Mouse (Mus musculus): ENCODE measurements around the gene Parva. TPM values are rescaled to one million over a fixed set of nuclear protein-coding genes. Genes with fewer than 3 reads are reported as not detected.

Parva gene
- polyA plus RNA-seq, 1 experiment from 2014 or later: 70.0 TPM

DNA sequence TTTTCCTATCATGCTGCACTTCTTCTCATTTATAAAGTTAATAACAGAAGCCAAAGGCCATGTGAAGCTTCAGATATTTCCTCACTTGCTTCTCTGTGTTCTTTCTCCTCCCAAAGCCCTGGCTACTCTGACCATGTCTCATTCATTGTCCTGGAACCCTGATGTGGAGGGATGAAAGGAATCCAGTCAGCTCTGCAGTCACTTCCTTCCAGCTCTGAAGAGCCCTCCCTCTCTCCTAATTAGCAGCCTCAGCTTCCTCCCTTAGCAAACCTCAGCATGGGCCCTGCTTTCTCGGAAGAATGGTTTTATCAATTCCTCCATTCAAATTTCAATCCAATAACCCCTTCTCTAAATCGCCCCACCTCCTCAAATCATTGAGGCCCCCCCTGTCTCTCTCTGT lies 56.1 kb downstream of the Parva start:
- Histone ChIP-seq H3K9me3 (ENCODE audit: low read length) (no peaks in the 10 kb centered on the region), H3K27ac (ENCODE audit: low read length) (no peak overlapping the region), H3K36me3 (ENCODE audit: insufficient read depth, low read length) (no peaks in the 10 kb centered on the region; the same call in 1 of the 2 replicates), H3K27me3 (replicated peaks; ENCODE audit: insufficient read depth, low read length) (no peaks in the 10 kb centered on the region), H3K4me3 (ENCODE audit: low read depth, low read length) (no peak overlapping the region), H3K4me2 (replicated peaks; ENCODE audit: low read depth, low read length) (no peak overlapping the region), H3K4me1 (ENCODE audit: insufficient read depth, low read depth, low read length) (peaks cover 6% of the 10 kb centered on the region; the same call in 1 of the 2 replicates), H3K9ac (replicated peaks; ENCODE audit: low read depth) (no peak overlapping the region)
- DNase-seq (ENCODE audit: low spot score): no peak
- ATAC-seq: no peak
- WGBS: 42% methylated on average over 2 of the region's 2 CpGs
- TF ChIP-seq CTCF (IDR thresholded peaks at IDR 0.05) (no peak), EP300 (IDR thresholded peaks at IDR 0.05) (no peak)

DNA sequence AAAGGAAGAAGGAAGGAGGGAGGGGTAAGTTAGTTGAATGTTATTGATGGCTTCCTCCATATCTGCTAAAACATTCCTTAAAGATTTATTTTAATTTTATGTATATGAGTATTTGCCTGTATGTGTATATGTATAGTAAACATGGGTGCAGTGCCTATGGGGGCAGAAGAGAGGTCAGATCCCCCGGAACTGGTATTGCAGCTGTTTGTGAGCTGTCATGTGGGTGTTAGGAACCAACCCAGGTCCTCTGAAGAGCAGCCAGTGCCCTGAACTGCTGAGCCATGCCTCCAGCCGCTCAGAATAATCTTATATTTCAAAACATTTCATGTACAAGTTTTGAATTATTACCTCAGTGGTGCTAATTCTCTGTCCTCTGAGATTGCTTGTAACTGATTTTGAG lies 63.5 kb downstream of the Parva start:
- Histone ChIP-seq H3K36me3 (ENCODE audit: insufficient read depth, low read length) (no peaks in the 10 kb centered on the region), H3K4me3 (ENCODE audit: low read depth, low read length) (no peak overlapping the region), H3K27ac (ENCODE audit: low read length) (no peak overlapping the region), H3K9ac (replicated peaks; ENCODE audit: low read depth) (no peak overlapping the region), H3K4me1 (ENCODE audit: insufficient read depth, low read depth, low read length) (peaks cover 4% of the 10 kb centered on the region; the same call in 1 of the 2 replicates), H3K9me3 (ENCODE audit: low read length) (no peaks in the 10 kb centered on the region), H3K4me2 (replicated peaks; ENCODE audit: low read depth, low read length) (no peak overlapping the region), H3K27me3 (replicated peaks; ENCODE audit: insufficient read depth, low read length) (no peaks in the 10 kb centered on the region)
- TF ChIP-seq CTCF (IDR thresholded peaks at IDR 0.05): no peak
- ATAC-seq (no peak), DNase-seq (ENCODE audit: low spot score) (no peak)
- 47% methylated on average over 2 of the region's 2 CpGs for WGBS

DNA sequence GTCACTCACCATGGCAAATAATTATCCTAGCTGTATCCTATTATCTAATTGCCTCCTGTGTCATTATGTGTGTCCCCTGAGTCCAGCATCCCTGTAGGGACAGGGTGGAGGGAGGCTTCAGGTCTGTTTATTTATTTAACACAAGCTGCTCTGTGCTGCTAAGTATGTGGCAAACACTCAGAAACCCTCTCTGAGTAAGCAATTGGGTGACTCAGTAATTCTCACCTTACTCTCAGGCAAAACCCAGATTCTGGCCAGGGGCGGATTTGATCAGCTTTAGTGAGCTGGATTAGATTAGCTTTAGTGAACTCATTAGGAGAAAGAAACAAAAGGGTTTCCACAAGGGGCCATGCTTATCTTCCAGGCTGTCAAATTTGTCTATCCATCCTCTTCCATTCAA lies 64.4 kb downstream of the Parva start:
- ATAC-seq (peak; percentile 82), DNase-seq (ENCODE audit: low spot score) (peak; percentile 83)
- Histone ChIP-seq H3K27me3 (replicated peaks; ENCODE audit: insufficient read depth, low read length) (no peaks in the 10 kb centered on the region), H3K36me3 (ENCODE audit: insufficient read depth, low read length) (no peaks in the 10 kb centered on the region), H3K4me1 (ENCODE audit: insufficient read depth, low read depth, low read length) (peaks cover 4% of the 10 kb centered on the region; the same call in 1 of the 2 replicates), H3K4me2 (replicated peaks; ENCODE audit: low read depth, low read length) (no peak overlapping the region), H3K9me3 (ENCODE audit: low read length) (no peaks in the 10 kb centered on the region), H3K9ac (replicated peaks; ENCODE audit: low read depth) (no peak overlapping the region), H3K4me3 (ENCODE audit: low read depth, low read length) (no peak overlapping the region), H3K27ac (ENCODE audit: low read length) (no peak overlapping the region)
- TF ChIP-seq CTCF (IDR thresholded peaks at IDR 0.05): no peak
- peak; percentile 9; the same call in 1 of the 2 replicates for TF ChIP-seq EP300 (IDR thresholded peaks at IDR 0.05)
- WGBS: 55% methylated on average over 1 of the region's 1 CpGs

DNA sequence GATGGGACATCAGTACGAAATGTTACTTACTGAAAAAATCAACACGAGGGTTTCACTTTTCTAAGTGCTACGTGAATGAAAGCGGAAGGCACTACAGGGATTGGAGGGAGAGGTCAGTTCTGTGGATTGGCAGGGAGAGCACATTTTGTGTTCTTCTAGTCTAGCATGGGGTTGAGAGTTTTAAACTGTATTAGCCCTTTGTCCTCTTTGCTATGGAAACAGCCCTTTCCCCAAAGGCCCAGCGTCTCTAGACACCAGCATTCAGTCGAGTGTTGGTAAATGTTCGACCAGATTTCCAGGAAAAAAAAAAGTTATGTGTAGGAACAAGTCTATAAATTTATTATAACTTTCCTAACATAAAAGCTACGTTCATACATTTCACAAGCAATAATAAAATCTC lies 68.6 kb downstream of the Parva start:
- no peak overlapping the region for H3K9ac ChIP-seq (replicated peaks; ENCODE audit: low read depth)
- no peaks in the 10 kb centered on the region for H3K27me3 ChIP-seq (replicated peaks; ENCODE audit: insufficient read depth, low read length)
- DNase-seq (ENCODE audit: low spot score): peak; percentile 61
- no peaks in the 10 kb centered on the region for H3K36me3 ChIP-seq (ENCODE audit: insufficient read depth, low read length)
- no peaks in the 10 kb centered on the region for H3K9me3 ChIP-seq (ENCODE audit: low read length)
- WGBS: 36% methylated on average over 8 of the region's 8 CpGs
- H3K4me2 ChIP-seq (replicated peaks; ENCODE audit: low read depth, low read length): no peak overlapping the region
- H3K4me1 ChIP-seq (ENCODE audit: insufficient read depth, low read depth, low read length): peaks cover 16% of the 10 kb centered on the region; the same call in 1 of the 2 replicates
- TF ChIP-seq CTCF (IDR thresholded peaks at IDR 0.05): no peak
- TF ChIP-seq EP300 (IDR thresholded peaks at IDR 0.05): peak; percentile 28; the same call in 1 of the 2 replicates
- ATAC-seq: peak; percentile 48
- peak overlapping the region; percentile 22 for H3K27ac ChIP-seq (ENCODE audit: low read length)
- no peak overlapping the region for H3K4me3 ChIP-seq (ENCODE audit: low read depth, low read length)

DNA sequence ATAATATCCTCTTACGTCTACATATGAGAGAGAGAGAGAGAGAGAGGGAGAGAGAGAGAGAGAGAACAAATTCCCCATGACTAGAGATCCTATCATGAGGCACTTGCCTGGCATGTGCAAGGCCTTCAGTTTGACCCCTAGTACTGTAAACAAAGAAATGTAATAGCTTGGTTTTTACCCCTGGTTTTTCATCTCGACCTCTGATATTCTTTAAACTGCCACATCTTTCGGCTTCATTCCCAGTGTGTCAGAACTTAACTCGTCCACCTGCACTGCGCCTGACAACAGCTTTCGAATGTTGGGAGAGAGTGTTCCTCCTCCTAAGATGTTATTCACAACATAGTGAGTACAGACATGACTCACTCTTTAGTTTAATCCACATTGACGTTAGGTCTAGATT lies 69.6 kb downstream of the Parva start:
- ATAC-seq: peak; percentile 29; the same call in 1 of the 2 replicates
- peak; percentile 50 for DNase-seq (ENCODE audit: low spot score)
- TF ChIP-seq CTCF (IDR thresholded peaks at IDR 0.05): no peak
- no peak for TF ChIP-seq EP300 (IDR thresholded peaks at IDR 0.05)
- Histone ChIP-seq H3K4me1 (ENCODE audit: insufficient read depth, low read depth, low read length) (peaks cover 16% of the 10 kb centered on the region; the same call in 1 of the 2 replicates), H3K9ac (replicated peaks; ENCODE audit: low read depth) (no peak overlapping the region), H3K9me3 (ENCODE audit: low read length) (no peaks in the 10 kb centered on the region), H3K27me3 (replicated peaks; ENCODE audit: insufficient read depth, low read length) (no peaks in the 10 kb centered on the region), H3K27ac (ENCODE audit: low read length) (0 out of 2 replicates have a peak overlapping the region, but pooled peaks have one; percentile 2), H3K4me2 (replicated peaks; ENCODE audit: low read depth, low read length) (no peak overlapping the region), H3K4me3 (ENCODE audit: low read depth, low read length) (no peak overlapping the region), H3K36me3 (ENCODE audit: insufficient read depth, low read length) (no peaks in the 10 kb centered on the region)
- WGBS: 41% methylated on average over 7 of the region's 7 CpGs

DNA sequence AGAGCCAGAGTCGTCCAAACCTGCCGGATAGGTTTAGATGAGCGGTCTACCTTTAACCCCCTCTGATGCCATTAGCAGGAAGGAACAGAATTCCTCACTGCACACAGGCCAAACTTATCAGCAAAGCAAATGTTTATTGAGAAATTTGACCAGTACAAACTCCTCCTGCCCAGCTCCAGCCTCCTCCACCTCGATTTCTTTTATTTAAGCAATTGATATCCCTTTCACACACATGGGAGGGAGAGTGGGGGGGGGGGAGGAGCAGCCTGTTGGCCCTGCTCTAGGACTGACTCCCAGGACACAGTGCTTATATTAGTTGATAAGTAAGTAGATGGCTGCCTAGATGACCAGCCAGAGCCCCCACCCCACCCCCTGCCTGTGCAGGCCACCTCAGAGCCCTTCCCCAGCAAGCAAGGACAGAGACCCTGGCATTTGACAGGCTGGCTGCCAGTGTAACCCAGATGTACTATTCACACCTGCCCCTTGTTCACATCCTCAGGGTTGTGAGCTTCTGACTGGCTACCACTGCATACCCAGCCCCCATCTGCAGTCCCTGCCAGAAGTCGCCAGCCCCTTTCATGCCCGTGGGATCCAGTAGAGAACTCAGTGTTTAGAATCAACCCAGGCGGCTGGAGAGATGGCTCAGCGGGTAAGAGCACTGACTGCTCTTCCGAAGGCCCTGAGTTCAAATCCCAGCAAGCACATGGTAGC lies 71.4 kb downstream of the Parva start:
- Histone ChIP-seq H3K9me3 (ENCODE audit: low read length) (no peaks in the 10 kb centered on the region), H3K4me2 (replicated peaks; ENCODE audit: low read depth, low read length) (no peak overlapping the region), H3K27ac (ENCODE audit: low read length) (no peak overlapping the region), H3K9ac (replicated peaks; ENCODE audit: low read depth) (no peak overlapping the region), H3K27me3 (replicated peaks; ENCODE audit: insufficient read depth, low read length) (no peaks in the 10 kb centered on the region), H3K4me1 (ENCODE audit: insufficient read depth, low read depth, low read length) (peaks cover 16% of the 10 kb centered on the region; the same call in 1 of the 2 replicates), H3K4me3 (ENCODE audit: low read depth, low read length) (no peak overlapping the region), H3K36me3 (ENCODE audit: insufficient read depth, low read length) (no peaks in the 10 kb centered on the region)
- peak; percentile 43 for DNase-seq (ENCODE audit: low spot score)
- 44% methylated on average over 9 of the region's 9 CpGs for WGBS
- ATAC-seq: no peak
- TF ChIP-seq EP300 (IDR thresholded peaks at IDR 0.05): no peak
- no peak for TF ChIP-seq CTCF (IDR thresholded peaks at IDR 0.05)
